Mouse (Mus musculus) ES-E14 (cell line): ENCODE results near the gene Llgl2. TPM values are rescaled to one million over a fixed set of nuclear protein-coding genes. Genes with fewer than 3 reads are reported as not detected.
A peak's percentile ranks its signal among the peaks of the same experiment; 100 is the strongest.
"Not testable (repeated sequence)": the region's sequence is repeated elsewhere in the genome, so short reads cannot be mapped to it uniquely, and the experiment has no call there.

Experiments
- DNase-seq: peaks from one replicate; pipeline ENCODE4 v3.0.0-alpha.2; 2013; ENCODE audit warnings: low read depth, low spot score
- H3K27ac ChIP-seq: 2 replicates; pipeline ENCODE4 v1.5.1; 2012; ENCODE audit warnings: low read depth, mild to moderate bottlenecking, low read length, moderate library complexity, mixed read lengths; ENCODE audit not compliant: poor library complexity, insufficient read depth, severe bottlenecking
- H3K36me3 ChIP-seq: 2 replicates; pipeline ENCODE4 v1.6.1; 2012; ENCODE audit warnings: mild to moderate bottlenecking, low read length, moderate library complexity, mixed read lengths; ENCODE audit not compliant: control insufficient read depth, poor library complexity, insufficient read depth, severe bottlenecking
- H3K4me1 ChIP-seq, 2 experiments: fragments of 150-350 bp in 1 of 2; sonication (generic) in 1 of 2; 2 replicates each; pipeline ENCODE4 v1.6.1; 2012; ENCODE audit warnings: low read length in 2 of 2, mild to moderate bottlenecking in 1 of 2, mixed read lengths in 1 of 2; ENCODE audit not compliant: control insufficient read depth in 2 of 2, insufficient read depth in 2 of 2, poor library complexity in 1 of 2
- H3K4me3 ChIP-seq, 2 experiments: fragments of 150-350 bp in 1 of 2; sonication (generic) in 1 of 2; 2 replicates each; pipeline ENCODE4 v1.5.1; 2012; ENCODE audit warnings: low read length in 2 of 2, low read depth in 1 of 2, mild to moderate bottlenecking in 1 of 2, mixed read lengths in 1 of 2; ENCODE audit not compliant: insufficient read depth in 1 of 2, poor library complexity in 1 of 2, severe bottlenecking in 1 of 2
- H3K9ac ChIP-seq: 2 replicates; pipeline ENCODE4 v1.6.1; 2012; ENCODE audit warnings: low read depth, mild to moderate bottlenecking, low read length, mixed read lengths; ENCODE audit not compliant: poor library complexity, insufficient read depth, severe bottlenecking
- H3K9me3 ChIP-seq: fragments of 150-350 bp; sonication (generic); 2 replicates; pipeline ENCODE4 v1.6.1; 2012; ENCODE audit warnings: low read depth, mild to moderate bottlenecking, low read length; ENCODE audit not compliant: control insufficient read depth, insufficient read depth
- CHD2 ChIP-seq: IDR thresholded peaks from 2 replicates; pipeline ENCODE4 v1.6.1; 2014; ENCODE audit warnings: mild to moderate bottlenecking, low read depth, low read length, inconsistent platforms
- HCFC1 ChIP-seq: IDR thresholded peaks from 2 replicates; pipeline ENCODE4 v1.6.1; 2012; ENCODE audit warnings: low read length, inconsistent platforms, borderline replicate concordance; ENCODE audit not compliant: insufficient read depth
- MAFK ChIP-seq: IDR thresholded peaks from 2 replicates; pipeline ENCODE4 v1.6.1; 2014; ENCODE audit warnings: mild to moderate bottlenecking, low read depth, low read length, inconsistent platforms; ENCODE audit not compliant: insufficient read depth
- ZC3H11A ChIP-seq: IDR thresholded peaks from 2 replicates; pipeline ENCODE4 v1.6.1; 2012; ENCODE audit warnings: low read depth, mild to moderate bottlenecking, inconsistent platforms, low read length, borderline replicate concordance
- ZNF384 ChIP-seq: IDR thresholded peaks from 2 replicates; pipeline ENCODE4 v1.6.1; 2012; ENCODE audit warnings: low read depth, low read length, inconsistent platforms
- in situ Hi-C, 2 experiments: fragments of 600-800 bp; cut with MboI; formaldehyde crosslinking; loops; one replicate each; pipeline ENCODE4 v1.15.1; 2025; ENCODE audit warnings: low sequenced_read_pairs in 2 of 2, inconsistent platforms in 1 of 2; ENCODE audit not compliant: unreplicated experiment in 2 of 2
- total RNA-seq: library from RNA; depleted of rRNA; stranded (reverse); fragments of 300-350 nt; gene quantifications from 2 replicates; pipeline ENCODE4 v1.2.3, GENCODE M21; 2012

Gene Llgl2
- total RNA-seq, 1 experiment = 145 TPM

DNA sequence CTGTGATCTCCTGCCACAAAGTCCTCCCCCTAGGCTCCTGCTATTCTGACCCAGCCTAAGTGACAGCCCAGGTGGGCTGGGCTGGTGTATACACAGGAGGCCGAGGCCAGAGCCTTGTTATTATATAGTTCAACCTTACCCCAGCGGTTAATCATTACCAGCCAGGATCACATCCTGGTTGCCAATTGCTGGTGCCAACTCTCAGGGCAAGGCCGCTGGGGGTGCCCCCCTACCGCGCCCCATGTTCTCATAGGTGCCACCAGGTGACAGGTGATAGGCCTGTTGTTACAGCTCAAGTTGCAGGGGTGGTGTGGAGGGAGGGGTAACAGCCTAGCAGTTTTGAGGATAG is 20.0 kb downstream of the Llgl2 start:
- in situ Hi-C loops = no loop called here

DNA sequence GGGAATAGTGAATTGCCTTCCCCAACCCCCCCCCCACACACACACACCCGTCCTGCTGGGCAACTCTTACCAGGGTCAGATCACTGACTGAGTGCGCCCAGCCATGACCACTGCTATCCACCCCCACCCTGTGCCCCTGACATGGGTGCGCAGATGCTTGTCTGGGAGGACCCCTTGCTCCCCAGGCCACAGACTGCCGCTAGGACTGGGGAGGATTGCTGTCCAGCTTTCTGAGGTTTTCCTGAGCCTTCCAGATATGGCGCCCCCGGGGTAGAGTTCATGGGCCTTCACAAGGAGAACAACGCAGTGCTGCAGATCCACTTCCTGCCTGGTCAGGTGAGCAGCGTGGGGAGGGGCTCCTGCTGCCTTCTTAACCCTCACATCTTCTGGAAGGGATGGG is 20.4 kb downstream of the Llgl2 start:
- H3K4me3 ChIP-seq = no peak overlapping the region
- no peak overlapping the region for H3K27ac ChIP-seq
- in situ Hi-C loops = no loop called here
- H3K9me3 ChIP-seq = no peaks in the 10 kb centered on the region
- no peak for DNase-seq
- no peak overlapping the region for H3K9ac ChIP-seq
- no peak for TF ChIP-seq ZNF384
- no peak for TF ChIP-seq ZC3H11A
- TF ChIP-seq MAFK = no peak
- no peak for TF ChIP-seq CHD2
- TF ChIP-seq HCFC1 = no peak
- H3K36me3 ChIP-seq = peaks cover 21% of the 10 kb centered on the region
- H3K4me1 ChIP-seq = peaks cover 21 to 42% of the 10 kb centered on the region in 2 experiments

More for the DNA sequence above, 20.0 kb downstream of the Llgl2 start:
- no peak for TF ChIP-seq ZC3H11A
- TF ChIP-seq HCFC1 = no peak
- TF ChIP-seq CHD2 = no peak
- no peak for TF ChIP-seq ZNF384
- TF ChIP-seq MAFK = no peak
- Histone ChIP-seq H3K9ac (no peak overlapping the region), H3K4me1 (peaks cover 21 to 45% of the 10 kb centered on the region in 2 experiments), H3K27ac (no peak overlapping the region), H3K36me3 (peaks cover 19% of the 10 kb centered on the region; the same call in 1 of the 2 replicates), H3K9me3 (no peaks in the 10 kb centered on the region), H3K4me3 (no peak overlapping the region)
- DNase-seq = no peak

- Histone ChIP-seq H3K9me3 (no peaks in the 10 kb centered on the region), H3K9ac (no peak overlapping the region), H3K36me3 (peaks cover 37% of the 10 kb centered on the region), H3K4me3 (no peak overlapping the region), H3K4me1 (peaks cover 21 to 35% of the 10 kb centered on the region in 2 experiments), H3K27ac (no peak overlapping the region)
- TF ChIP-seq ZNF384 (0 out of 2 replicates have a peak, but pooled peaks have one; percentile 42), MAFK (no peak), CHD2 (no peak), HCFC1 (no peak), ZC3H11A (no peak)
- in situ Hi-C loops = no loop called here
- DNase-seq = no peak
These were observed 22.0 kb downstream of the Llgl2 start for GRCm38 (mm10) chr11:115845819-115846218.

DNA sequence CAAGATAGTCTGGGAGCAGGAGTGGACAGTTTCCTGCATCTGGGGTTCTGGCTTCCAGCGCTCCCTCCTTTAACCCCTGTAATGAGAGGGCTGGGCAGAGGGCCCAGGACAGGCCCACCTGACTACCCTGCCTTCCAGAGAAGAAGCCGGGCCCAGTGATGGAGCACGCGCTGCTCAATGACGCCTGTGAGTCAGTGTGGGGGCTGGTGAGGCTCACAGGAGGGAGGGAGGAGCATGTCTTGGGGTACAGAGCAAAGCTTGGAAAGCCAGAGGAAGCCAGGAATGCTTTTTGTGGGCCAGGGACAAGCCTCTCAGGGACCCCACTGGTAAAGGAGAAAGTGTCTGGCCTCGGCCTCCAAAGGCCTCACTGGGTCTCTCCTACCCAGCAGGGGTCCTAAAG is 30.8 kb downstream of the Llgl2 start:
- no peak overlapping the region for H3K9ac ChIP-seq
- H3K9me3 ChIP-seq = no peaks in the 10 kb centered on the region
- no peak for DNase-seq
- peaks cover 0 to 2% of the 10 kb centered on the region in 2 experiments; a peak in 1 of 4 replicates for H3K4me1 ChIP-seq
- no peak overlapping the region for H3K27ac ChIP-seq
- peaks cover 45% of the 10 kb centered on the region for H3K36me3 ChIP-seq
- TF ChIP-seq MAFK = no peak
- no peak for TF ChIP-seq CHD2
- in situ Hi-C loops = no loop called here
- no peak overlapping the region for H3K4me3 ChIP-seq

DNA sequence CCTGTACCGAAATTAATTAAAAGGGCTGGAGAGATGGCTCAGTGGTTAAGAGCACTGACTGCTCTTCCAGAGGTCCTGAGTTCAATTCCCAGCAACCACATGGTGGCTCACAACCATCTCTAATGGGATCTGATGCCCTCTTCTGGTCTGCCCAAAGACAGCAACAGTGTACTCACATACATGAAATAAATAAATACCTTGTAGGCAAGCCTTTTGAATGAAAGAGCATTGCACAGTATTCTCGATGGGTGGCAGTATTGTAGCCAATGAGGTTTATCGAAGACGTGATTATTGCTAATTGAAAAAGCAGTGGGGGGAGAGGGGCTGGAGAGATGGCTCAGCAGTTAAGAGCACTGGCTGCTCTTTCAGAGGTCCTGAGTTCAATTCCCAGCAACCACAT is 33.3 kb downstream of the Llgl2 start:
- H3K9me3 ChIP-seq, H3K4me3 ChIP-seq, in situ Hi-C loops, H3K27ac ChIP-seq, H3K9ac ChIP-seq, H3K4me1 ChIP-seq, DNase-seq: not testable (repeated sequence)
- peaks cover 25% of the 10 kb centered on the region for H3K36me3 ChIP-seq
